Mouse (Mus musculus) cerebellum, postnatal 10 days (tissue): ENCODE measurements at regions not wholly inside any gene's neighbourhood (a gene's known extent, or its start where the extent isn't known, plus 50 kb on each side); places are given as distances from the start of the nearest gene placed in this dataset.
A peak's percentile ranks its signal among the peaks of the same experiment; 100 is the strongest.
"Not testable (repeated sequence)": the region's sequence is repeated elsewhere in the genome, so short reads cannot be mapped to it uniquely, and the experiment has no call there.

Experiments used
- DNase-seq, 2 experiments: peaks; one replicate each; pipeline ENCODE4 v3.0.0; 2021; ENCODE audit warnings: mixed read lengths in 2 of 2

DNA sequence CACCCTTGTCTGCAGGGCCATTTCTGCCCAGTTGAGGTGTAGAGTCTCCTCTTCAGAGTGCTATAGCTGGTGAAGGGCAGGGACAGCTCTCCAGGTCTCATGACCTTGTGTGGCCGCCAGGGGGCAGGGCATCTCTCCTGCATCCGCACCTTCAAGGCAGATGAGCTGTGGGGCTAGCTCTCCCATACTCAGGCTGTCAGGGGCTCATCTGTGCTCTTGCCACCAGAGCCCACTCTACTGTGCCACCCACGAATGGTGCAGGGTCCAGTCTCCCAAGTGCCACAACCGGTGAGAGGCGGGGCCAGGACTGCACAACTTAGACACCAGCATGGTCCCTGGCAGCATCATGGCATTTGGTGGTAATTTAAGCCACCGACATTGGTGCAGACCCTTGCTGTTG, 111.3 kb downstream of the Syt10 start:
- DNase-seq: peak; percentile 71 to 75

GRCm38 (mm10) chr15:89724356-89724755, 117.3 kb downstream of the Syt10 start:
- DNase-seq: peak; percentile 4 to 13

DNA sequence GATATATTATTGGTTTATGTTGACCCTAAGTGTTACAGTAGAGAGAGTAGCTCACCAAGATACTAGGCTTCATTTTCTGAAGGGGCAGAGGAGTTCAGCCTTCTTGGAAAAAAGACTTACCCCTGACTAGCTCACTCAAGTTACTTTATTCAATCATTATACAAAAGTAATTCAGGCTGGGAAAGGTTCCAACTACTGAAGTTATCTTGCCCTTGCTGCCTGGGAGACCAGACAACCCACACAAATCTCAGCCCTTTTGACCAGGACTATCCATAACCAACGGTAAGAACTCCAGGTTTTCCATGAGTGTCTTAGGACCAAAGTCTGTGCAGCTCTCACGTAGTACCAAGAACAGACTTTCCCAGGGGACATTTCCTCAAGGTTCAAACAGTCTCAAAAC, 105.5 kb upstream of the Rabl2 start:
- no peak for DNase-seq

GRCm38 (mm10) chr15:89676366-89676765, 84.6 kb upstream of the Rabl2 start:
- no peak for DNase-seq

GRCm38 (mm10) chr15:89656558-89656957, 64.8 kb upstream of the Rabl2 start:
- DNase-seq: not testable (repeated sequence)
